Mouse (Mus musculus) small intestine, adult 2 months (tissue): Measurements from ENCODE around the gene Lrch1. TPM values are rescaled to one million over a fixed set of nuclear protein-coding genes. Genes with fewer than 3 reads are reported as not detected.

Experiments used
- H3K27ac ChIP-seq: fragments of 200-500 bp; 2 replicates; pipeline ENCODE4 v1.5.1; 2012; ENCODE audit warnings: low read depth, low read length, control low read depth, inconsistent platforms; ENCODE audit not compliant: insufficient read depth
- H3K27me3 ChIP-seq: fragments of 200-500 bp; 2 replicates; pipeline ENCODE4 v1.6.1; 2012; ENCODE audit warnings: mild to moderate bottlenecking, moderate library complexity, low read length, inconsistent platforms; ENCODE audit not compliant: control insufficient read depth, insufficient read depth
- H3K36me3 ChIP-seq: fragments of 200-500 bp; 2 replicates; pipeline ENCODE4 v1.6.1; 2012; ENCODE audit warnings: mild to moderate bottlenecking, low read length, control low read depth, inconsistent platforms; ENCODE audit not compliant: control insufficient read depth, insufficient read depth
- H3K4me1 ChIP-seq: fragments of 200-500 bp; 2 replicates; pipeline ENCODE4 v1.6.1; 2012; ENCODE audit warnings: low read length, inconsistent platforms, mixed read lengths; ENCODE audit not compliant: control insufficient read depth, insufficient read depth, insufficient read length
- H3K4me3 ChIP-seq: fragments of 200-500 bp; 2 replicates; pipeline ENCODE4 v1.5.1; 2012; ENCODE audit warnings: low read depth, mild to moderate bottlenecking, control low read depth, inconsistent platforms, low read length, moderate library complexity
- CTCF ChIP-seq: fragments of 200-500 bp; IDR thresholded peaks from 2 replicates; pipeline ENCODE4 v1.5.1; 2012; ENCODE audit warnings: low read depth, mild to moderate bottlenecking, control low read depth, inconsistent platforms, low read length, moderate library complexity, mixed read lengths; ENCODE audit not compliant: insufficient replicate concordance, insufficient read length; ENCODE audit errors: extremely low read depth
- POLR2A ChIP-seq: fragments of 200-500 bp; IDR thresholded peaks from 2 replicates; pipeline ENCODE4 v1.6.1; 2012; ENCODE audit warnings: low read depth, mild to moderate bottlenecking, control low read depth, inconsistent platforms, low read length, moderate library complexity
- WGBS: fragments of 180-500 bp; shearing (Covaris S2); methylation state at CpG from one replicate; pipeline ENCODE4 v1.1.7; 2018; 5-methylcytosine and 5-hydroxymethylcytosine counted together
- polyA plus RNA-seq: library from polyadenylated mRNA; depleted of rRNA; stranded (reverse); fragments of >200 nt; gene quantifications from 2 replicates; pipeline ENCODE4 v1.2.3, GENCODE M21; 2012

Lrch1 gene
- polyA plus RNA-seq, 1 experiment = 6.1 TPM

DNA sequence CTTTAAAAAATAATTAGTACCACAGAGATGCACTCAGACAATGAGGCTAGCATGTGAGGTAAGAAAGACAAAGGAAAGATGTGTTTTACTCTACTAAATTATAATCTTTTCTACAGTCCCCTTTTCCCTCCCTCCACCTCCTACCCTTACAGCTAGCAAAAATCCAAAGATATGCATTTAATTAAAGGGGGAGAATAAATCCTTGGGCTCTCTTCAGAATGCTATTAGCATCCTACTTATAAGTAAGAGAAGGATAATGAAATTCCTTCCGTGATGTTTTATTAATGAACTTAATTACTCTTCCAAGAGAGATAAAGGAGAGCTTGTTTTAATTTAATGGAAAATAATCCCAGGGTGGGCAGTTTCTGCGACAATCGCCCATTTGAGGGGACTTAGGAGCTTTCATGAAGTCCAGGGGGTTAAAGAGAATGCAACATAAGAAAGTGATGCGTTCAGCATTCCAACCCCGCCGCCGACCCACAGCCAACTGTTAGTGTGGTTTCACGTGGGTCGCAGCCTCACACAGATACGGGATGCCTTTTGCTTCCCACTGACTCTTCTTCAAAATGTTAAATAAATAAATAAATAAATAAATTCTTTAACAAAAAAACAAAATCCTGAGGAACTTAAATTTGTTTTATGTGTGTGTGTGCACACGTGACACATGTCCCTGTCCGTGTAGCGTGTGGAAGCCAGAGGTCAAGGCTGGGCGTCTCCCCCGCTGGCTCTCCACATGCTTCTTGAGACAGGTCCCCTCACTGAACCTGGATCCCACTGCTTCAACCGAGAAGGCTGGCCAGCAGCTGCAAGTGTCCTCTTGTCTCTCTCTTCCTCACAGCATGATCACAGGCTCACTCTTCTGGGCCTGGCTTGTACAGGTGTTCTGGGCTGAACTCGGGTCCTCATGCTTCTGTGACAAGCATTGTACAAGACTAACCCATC, 132.6 kb downstream of the Lrch1 start:
- Histone ChIP-seq H3K36me3 (peaks cover 33% of the 10 kb centered on the region), H3K27me3 (no peaks in the 10 kb centered on the region), H3K27ac (no peak overlapping the region), H3K4me1 (no peaks in the 10 kb centered on the region), H3K4me3 (no peak overlapping the region)
- no peak for TF ChIP-seq POLR2A
- no peak for TF ChIP-seq CTCF
- 94% methylated on average over 17 of the region's 17 CpGs for WGBS

DNA sequence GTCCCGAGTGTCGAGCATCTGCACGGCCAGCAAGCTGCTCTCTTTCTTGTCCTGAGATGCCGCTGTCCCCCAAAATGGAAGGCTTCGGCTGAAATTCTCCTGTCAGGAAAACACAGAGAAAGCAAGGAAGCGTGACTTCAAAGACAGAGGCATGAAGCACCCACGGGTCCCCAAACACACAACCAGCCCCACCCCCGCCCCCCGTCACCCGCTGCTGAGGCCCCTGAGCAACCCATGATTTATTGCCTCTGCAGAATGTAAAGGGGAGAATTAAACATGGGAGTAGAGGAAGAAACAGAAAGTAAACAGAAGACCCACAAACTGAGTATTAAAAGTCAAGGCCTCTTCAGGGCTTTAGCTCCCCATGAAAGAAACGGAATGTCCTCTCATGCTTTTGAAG, 136.1 kb downstream of the Lrch1 start:
- 82% methylated on average over 11 of the region's 11 CpGs for WGBS
- Histone ChIP-seq H3K4me1 (no peaks in the 10 kb centered on the region), H3K27ac (no peak overlapping the region), H3K4me3 (no peak overlapping the region), H3K27me3 (no peaks in the 10 kb centered on the region), H3K36me3 (peaks cover 42% of the 10 kb centered on the region)
- no peak for TF ChIP-seq POLR2A
- TF ChIP-seq CTCF = no peak

DNA sequence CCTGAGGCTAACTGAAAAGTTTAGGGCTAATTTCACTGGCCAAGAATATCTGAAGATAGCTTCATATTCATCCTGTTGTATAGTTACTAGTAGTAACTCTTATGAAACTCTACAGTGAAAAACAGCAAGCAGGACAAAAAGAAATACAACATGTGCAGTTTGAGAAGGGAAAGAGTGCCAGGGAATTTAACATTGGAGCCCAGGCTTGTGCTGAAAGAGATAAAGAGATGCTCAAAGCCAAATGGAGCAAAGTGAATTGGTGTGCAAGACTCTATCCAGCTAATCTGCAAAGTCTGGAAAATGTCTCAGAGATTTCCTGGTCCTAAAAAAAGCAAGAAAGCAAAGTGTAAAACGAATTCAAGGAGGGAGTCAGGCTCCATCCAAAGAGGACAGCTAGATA, 145.7 kb downstream of the Lrch1 start:
- 85% methylated on average over 1 of the region's 1 CpGs for WGBS
- peaks cover 60% of the 10 kb centered on the region for H3K36me3 ChIP-seq

DNA sequence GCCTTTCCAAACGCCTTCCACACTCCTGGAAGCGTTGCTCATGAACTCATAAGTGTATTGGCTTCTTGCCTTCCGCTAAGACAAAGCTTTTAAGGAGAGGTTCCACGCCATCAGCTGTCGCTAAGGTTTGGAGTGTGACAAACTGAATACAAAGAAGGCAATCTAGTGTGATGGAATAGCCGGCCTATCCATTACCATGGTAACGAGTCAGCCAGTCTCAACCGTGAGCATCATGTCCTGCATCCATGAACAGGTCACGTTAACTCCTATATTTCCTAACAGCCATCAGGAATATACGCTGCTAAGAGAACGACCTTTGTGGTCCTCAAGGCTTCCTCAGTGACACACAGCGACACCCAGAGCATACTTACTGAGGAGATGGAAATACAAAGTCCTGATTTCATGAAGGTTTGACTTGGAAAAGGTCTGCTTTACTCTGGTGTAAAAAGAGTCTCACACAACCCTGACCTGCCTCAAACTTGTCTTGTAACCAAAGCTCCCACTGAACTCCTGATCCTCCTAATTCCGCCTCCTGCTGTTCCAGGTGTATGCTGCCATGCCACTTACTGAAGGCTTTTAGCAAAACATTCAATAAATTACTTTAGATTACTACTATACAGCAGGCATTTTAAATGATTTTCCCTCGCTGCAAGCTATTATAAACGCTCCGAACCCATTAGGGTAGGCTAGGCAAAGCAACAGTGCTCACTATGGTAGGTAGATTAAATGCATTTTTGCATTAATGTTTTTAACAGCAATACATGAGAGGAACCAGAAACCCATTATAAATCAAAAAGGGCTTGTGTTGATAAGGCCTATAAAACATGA, 149.4 kb downstream of the Lrch1 start:
- WGBS = 93% methylated on average over 16 of the region's 16 CpGs
- Histone ChIP-seq H3K27me3 (no peaks in the 10 kb centered on the region), H3K4me3 (no peak overlapping the region), H3K4me1 (no peaks in the 10 kb centered on the region), H3K36me3 (peaks cover 56% of the 10 kb centered on the region), H3K27ac (no peak overlapping the region)
- TF ChIP-seq CTCF (no peak), POLR2A (no peak)

More for the DNA sequence above, 145.7 kb downstream of the Lrch1 start:
- Histone ChIP-seq H3K27ac (no peak overlapping the region), H3K4me1 (no peaks in the 10 kb centered on the region), H3K27me3 (no peaks in the 10 kb centered on the region), H3K4me3 (no peak overlapping the region)
- TF ChIP-seq CTCF (no peak), POLR2A (no peak)

DNA sequence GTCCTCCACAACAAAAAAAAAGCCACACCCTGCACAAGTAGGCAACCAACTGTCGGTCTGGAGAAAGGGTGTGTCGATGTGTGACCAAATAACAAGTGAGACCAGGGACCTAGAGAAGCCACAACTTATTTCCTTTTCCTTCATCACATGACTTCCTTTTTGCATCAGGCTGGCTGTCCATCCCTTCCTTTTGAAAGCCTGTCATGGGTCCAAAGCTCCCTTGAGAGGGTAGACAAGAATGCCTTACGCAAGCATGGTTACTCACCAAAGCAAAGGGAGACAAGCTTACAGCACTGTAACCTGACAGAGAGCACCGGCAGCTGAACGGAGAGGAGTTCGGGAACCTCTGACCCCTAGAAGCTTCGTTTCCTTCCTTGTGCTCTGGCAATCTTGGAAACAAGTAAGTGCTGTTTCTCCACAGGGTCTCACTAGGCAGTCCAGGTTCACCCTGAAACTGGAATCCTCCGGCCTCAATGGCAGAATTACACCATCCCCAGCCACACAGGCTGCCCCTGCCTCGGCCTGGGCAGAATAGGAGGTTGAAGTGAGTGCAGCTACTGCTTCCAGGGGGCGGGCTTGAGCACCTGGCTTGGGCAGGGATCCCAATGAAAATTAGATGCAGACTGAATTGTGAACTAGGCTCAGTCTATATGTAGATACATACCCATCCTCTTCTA, 150.2 kb downstream of the Lrch1 start:
- Histone ChIP-seq H3K36me3 (peaks cover 58% of the 10 kb centered on the region), H3K27me3 (no peaks in the 10 kb centered on the region), H3K4me1 (no peaks in the 10 kb centered on the region), H3K27ac (no peak overlapping the region), H3K4me3 (no peak overlapping the region)
- 86% methylated on average over 10 of the region's 10 CpGs for WGBS
- no peak for TF ChIP-seq POLR2A

DNA sequence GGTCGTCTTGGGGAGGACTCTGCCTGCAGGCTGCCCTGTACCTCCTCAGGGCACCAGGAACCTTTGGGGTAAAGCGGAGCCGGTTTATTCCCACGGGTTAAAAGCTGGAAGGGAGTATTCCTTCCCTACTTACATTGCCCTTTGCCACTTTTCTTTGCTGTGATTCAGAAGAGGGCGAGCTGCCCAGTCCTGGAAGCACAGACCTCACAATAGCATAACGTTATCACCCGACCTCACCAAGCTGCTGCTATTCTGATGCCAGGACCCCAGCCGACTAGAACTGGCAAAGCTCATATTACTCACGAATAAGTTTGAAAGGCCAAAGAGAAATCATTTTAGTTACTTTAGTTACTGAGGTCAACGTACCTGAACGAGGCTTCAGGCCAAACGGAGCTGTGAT, 152.7 kb downstream of the Lrch1 start:
- no peak overlapping the region for H3K4me3 ChIP-seq
- H3K4me1 ChIP-seq = no peaks in the 10 kb centered on the region
- peaks cover 52% of the 10 kb centered on the region for H3K36me3 ChIP-seq
- WGBS = 83% methylated on average over 12 of the region's 12 CpGs
- TF ChIP-seq POLR2A = no peak
- no peak for TF ChIP-seq CTCF
- H3K27me3 ChIP-seq = no peaks in the 10 kb centered on the region
- H3K27ac ChIP-seq = no peak overlapping the region
